Mouse (Mus musculus): ENCODE results near the gene Zfp653.
"Not testable (repeated sequence)": the region's sequence is repeated elsewhere in the genome, so short reads cannot be mapped to it uniquely, and the experiment has no call there.

Gene Zfp653

DNA sequence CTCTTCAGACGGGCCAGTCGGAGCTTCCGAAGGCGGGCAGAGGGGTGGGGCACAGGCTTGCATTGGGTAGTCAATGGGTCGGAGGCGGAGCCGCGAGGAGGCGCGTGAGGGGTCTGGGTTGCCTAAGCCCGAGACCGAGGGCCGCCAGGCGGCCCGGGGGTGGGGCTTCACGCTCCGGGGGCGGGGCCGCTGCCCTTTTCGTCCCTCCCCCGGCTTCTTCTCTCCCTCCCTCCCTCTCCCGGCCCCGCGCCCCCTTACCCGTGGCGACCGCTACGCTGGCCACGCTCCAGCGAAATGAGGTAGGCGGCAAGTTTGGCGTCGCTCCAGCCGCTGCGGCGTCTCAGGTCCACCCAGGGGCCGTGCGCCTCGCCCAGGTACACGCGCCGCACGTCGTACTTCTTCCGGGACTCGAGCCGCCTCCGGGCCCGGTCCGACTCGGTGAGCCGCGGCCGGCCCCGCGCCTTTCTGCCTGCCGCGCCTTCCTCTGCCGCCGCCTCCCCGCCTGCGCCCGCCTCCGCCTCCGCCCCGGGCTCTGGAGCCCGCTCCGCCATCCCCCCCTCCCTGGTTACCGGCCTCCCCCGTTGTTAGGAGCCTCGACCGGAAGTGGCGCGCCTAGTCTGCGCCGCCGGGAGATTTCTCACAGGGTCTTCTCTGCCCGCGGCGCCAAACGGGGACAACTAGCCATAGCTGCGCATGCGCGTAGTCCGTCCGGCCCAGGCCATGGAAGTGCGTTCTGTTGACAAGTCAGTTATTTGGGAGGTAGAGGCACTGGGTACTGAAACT lies at the start of gene Zfp653, which contains the start of gene Gm49318:
Zfp653 (minus strand) TSS at position 586 of the 783 bp plus-strand sequence.
Gm49318 (minus strand) TSS at position 469 of the 783 bp plus-strand sequence.
- DNase-seq, result peak; percentile 95 to 96

DNA sequence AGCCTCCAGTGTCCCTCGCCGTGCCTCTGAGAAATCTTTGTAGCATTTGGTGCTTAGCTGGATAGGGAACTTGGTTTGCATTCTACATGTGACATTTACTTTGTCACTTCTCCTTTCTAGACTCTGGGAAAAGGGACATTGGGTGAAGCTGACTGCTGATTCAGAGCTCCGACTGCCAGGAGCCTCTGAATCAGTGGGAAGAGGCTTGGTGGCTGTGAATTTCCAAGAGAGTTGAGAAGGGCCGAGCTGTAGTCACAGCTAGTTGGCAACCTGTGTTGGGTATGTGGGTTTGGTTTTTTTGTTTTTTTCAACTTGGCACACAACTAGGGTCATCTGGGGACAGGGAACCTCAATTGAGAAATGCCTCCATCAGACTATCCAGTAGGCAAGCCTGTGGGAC lies 48.4 kb upstream of the Zfp653 start:
- no peak for DNase-seq

DNA sequence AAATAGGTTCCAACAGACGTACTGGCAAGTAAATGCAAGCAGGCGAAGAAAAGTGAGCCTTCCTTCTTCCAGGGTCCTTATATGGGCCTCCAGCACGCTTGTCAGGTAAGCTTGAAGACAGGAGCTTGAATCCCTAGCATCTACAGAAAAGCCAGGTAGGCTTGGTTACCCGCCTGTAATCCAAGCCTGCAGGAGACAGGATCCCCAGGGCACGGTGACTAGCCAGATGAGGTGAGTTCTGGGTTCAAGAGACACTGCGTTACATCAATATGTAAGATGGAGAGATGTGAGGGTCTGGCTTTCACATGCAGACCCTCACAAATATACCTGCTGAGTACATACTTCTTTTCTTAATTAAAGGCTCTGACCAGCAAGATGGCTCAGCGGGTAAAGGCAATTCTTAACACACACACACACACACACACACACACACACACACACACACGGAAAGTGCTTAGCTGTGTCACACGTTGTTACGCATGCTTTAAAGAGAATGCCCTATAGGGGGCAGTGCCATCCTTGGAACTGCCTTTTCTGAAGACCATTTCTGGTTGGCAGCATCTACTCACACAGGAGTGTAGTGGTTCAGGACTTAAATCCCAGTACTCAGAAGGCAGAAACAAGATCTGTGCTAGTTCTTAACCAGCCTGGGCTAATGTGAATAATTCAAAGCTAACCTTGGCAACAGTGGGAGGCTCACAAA lies 46.7 kb upstream of the Zfp653 start:
- peak; percentile 83 to 84 for DNase-seq

DNA sequence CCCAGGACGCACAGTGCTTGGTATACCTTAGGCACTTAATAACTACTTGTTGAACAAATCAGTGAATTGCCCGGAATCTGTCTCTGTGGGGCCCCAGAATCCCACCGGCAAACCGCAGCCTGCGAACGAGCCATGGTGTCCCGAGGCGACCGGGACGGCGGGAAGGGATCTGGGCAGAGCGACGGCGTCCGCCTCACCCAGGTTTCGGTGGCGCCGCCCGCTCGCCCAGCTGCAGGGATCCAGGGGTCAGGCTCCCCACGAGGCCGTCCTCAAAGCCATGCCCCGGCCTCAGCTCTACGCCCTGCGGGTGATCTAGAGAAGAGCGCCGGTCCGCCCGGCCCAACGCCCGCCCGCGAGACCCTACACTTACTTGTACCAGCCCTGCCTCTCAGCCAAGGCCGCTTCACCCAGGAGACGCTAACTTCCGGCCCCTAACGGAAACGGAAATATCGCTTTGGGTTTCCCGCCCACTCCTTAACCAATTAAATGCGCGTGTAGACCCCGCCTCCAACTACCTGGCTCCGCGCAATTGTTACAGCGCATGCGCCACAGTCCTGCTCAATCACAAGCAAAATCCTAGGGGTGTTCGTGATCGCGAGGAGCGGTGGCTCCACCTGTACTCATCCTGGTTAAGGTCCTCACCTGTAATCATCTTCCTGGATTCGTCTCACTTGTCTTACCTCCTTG lies 45.7 kb upstream of the Zfp653 start, which contains the start of gene Elof1:
Elof1 (minus strand) TSS at position 433 of the 687 bp plus-strand sequence.
- DNase-seq, result peak; percentile 92 to 93

DNA sequence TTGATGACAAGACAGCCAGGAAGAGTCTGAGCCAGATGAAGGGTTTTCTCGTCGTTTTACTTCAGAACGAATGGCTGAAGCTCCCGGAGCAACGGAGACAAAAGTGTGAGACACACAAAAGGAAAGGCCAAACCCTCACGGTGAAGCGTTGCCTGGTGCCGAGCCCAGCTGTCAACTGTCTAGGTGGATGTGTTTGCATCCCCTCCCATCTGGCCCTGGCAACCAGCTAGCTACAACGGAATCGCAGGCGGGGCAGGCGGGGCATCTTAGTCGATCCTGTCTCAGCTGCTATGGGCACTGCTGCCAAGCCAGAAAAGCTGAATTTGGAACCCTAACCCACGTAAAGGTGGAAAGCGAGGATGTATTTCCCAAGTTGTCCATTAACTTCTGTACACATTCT lies 44.9 kb upstream of the Zfp653 start:
- no peak for DNase-seq

DNA sequence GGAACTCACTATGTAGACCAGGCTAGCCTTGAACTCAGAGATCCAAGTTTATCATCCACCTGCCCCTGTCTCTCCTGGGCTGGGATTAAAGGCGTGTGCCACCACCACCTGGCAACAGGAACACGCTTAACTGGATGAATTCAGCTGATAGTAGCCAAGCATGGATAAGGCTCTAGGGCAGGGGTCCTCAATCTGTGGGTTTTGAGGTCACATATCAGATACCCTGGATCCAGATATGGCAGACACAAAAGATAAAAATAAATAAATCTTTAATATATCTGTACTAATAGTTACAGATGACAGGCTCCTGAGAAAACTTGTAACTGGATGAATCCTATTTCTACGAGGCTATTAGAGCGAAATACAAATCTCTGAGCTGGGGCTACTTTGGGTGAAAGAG lies 44.5 kb upstream of the Zfp653 start:
- DNase-seq, result no peak

DNA sequence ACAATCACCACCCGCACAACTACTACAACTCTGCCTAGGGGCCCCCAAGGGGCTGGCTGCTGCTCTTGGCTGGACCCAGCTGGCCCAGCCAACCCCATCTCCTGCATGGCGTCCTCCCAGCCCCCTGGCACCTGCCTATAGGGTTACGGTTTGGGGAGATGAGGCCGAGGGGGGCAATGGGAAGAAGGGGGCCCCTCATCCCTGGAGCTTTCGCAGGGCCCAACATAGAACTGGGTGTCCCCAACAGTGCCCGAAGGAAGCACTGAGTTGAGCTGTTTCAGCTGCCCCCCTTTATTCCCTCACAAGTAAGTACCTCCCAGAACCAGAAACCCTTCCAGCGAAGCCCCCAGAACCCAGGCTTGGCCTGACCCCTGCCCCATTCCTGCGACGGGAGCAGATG lies 37.0 kb upstream of the Zfp653 start:
- DNase-seq, result no peak

DNA sequence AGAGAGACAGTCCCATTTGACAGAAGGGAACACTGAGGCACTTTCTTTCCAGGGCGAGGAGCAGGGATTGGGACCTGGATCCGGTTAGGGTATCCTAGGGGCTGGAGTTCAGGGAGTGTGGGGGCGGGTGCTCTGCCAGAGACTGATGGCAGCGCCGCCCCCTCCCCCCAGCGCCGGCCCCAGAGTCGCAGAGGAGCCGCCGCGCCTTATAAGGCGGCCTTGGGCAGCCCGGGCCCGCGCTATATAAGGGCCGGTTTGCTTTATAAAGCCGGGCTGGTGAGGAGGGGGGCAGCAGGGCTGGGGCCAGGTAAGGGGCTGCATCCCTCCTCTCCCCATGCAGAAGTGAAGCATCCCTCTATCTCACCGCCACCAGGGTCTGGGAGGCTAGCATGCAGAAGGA lies 28.7 kb upstream of the Zfp653 start:
- no peak for DNase-seq

DNA sequence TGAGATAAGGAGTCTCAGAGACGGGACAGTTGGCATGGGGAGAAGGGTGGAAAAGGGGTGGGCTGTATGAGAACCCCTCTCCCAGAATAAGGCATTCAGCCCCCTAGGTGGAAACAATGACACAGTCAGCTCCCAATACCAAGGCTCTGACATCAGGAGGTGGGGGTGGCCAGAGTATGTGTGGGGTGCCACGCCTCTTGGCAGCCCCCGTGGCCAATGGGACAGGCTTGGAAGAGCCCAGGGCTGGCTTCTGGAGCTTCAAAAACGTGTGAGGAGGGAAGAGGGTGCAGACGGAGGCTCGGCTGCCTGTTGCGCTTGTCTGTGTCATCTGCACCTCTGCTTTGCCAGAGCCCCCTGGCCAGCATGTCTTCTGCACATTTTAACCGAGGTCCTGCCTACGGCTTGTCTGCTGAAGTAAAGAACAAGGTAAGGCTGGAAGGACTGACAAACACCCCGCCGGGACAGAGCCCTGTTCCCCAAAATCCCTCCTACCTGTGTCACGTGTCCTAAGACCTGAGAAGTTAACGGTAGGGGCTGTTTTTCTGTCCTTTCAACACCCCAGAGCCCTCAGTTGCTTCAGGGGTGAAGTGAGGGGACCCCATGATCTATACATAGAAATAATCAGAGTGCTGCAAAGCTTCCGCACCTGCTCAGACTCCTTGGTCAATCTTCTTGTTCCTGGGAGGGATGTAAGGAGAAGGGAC lies 28.0 kb upstream of the Zfp653 start, which contains the start of gene Cnn1:
Cnn1 (plus strand) TSS at position 224 of the 704 bp plus-strand sequence.
- no peak for DNase-seq

DNA sequence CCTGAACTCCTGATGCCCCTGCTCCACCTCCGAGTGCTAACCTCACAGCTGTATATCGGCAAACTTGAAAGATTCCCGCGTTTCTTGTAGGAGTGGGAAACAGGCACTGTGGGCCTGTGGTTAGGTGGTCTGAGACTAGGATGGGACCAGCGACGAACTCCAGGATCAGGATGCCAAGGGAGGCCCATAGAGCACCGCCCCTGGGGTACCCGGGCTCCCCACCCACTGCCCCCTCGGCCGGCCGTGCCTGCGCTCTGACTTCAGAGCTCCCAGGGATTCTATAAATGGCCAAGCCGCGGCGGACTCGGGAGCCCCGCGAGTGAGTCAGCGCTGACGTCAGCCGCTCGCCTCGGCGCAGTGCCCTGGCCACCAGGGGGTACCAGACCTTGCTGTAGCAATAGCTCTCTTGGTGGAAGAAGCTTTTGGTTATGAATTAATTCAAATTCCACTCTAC lies 24.7 kb upstream of the Zfp653 start:
- peak; percentile 91 to 94 for DNase-seq

DNA sequence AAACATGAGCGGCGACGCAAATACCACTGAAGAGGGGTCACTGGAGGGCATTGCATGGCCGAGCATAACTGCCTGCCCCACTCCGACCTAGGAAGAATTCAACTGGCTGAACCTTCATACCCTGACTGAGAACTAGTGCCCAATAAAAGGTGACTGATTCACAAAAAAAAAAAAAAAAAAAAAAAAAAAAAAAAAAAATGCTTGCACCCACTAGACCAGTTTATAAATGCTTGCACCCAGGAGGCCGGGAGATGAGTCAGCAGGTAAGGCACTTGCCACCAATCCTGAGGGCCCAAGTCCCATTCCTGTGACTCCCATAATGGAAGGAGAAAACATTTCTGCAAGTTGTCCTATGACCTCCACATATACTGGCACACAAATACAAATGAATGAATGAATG lies 21.6 kb upstream of the Zfp653 start:
- no peak for DNase-seq

DNA sequence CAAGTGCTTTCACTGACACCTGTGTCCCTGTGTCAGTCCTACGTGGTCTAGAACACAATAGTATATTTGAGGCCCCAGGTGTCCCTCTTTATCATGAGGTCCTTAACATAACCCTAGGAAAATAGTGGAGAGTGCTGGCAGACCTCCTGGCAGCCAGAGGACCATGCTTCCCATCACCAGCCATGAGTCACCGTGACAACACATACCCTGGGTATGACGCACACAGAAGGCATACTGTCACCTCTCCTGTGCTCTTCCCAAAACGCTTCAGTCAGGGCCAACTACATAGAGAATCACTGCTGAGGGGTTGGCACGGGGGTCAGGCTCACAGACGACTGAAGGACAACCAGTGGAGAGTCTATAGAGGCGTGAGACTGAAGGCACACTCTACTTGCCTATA lies 18.8 kb upstream of the Zfp653 start:
- DNase-seq, result no peak

DNA sequence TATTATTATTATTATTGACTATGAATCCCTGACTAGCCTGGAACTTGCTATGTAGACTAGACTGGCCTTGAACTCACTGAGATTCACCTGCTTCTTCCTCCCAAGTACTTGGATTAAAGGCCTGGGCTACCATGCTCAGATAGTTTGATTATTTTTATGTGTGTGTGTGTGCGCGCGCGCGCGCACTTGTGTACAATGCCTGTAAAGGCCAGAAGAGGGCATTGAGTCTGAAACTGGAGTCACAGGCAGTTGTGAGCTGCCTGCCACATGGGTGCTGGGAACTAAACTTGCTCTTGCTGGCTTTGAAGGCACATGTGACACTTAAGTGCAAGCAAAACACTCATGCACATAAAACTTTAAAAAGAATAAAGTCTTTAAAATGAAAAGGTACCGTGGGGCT lies 18.1 kb upstream of the Zfp653 start:
- DNase-seq, result no peak

DNA sequence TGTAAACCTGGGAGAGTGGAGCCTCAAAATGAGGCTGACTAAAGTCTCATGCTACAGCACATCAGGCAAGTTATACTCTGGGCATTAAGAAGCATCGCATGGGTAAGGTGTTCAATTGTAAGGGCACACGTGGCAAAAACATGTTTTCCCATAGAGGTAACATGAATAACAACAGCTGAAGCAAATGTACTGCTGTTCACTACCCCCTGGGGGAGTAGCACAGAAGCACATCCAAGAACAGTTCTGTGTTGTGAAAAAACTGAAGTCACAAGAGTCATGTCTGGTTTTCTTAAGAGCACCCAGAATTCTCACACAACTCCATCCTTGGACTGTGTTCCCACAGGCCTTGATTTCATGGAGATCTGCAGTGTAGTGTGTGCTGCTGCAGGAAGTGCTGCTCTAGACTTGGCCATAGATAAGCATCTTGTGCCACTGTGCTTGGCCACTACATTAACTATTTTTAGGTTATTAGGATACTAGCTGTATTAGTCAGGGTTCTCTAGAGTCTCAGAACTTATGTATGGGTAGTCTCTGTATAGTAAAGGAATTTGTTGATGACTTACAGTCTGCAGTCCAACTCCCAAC lies 15.9 kb upstream of the Zfp653 start:
- DNase-seq, result peak in 1 of 2 experiments; percentile 12

DNA sequence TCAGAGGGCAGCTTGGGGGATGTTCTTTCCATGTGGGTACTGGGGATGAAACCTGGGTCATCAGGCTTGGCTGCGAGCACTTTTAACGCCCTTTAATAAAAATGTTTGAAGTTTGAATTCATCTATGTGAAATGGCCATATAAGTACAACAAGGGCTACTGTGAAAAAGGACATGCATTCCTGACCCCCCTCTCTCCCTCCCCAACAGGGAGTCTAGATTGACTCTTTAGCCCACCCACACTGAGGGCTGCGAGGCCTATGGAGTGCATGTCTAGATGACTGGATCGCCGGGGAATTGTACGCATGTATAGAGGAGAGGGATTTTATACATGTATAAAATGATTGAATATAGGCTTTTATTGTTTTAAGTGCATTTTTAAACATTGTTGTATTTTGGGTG lies 14.8 kb upstream of the Zfp653 start:
- DNase-seq, result no peak

DNA sequence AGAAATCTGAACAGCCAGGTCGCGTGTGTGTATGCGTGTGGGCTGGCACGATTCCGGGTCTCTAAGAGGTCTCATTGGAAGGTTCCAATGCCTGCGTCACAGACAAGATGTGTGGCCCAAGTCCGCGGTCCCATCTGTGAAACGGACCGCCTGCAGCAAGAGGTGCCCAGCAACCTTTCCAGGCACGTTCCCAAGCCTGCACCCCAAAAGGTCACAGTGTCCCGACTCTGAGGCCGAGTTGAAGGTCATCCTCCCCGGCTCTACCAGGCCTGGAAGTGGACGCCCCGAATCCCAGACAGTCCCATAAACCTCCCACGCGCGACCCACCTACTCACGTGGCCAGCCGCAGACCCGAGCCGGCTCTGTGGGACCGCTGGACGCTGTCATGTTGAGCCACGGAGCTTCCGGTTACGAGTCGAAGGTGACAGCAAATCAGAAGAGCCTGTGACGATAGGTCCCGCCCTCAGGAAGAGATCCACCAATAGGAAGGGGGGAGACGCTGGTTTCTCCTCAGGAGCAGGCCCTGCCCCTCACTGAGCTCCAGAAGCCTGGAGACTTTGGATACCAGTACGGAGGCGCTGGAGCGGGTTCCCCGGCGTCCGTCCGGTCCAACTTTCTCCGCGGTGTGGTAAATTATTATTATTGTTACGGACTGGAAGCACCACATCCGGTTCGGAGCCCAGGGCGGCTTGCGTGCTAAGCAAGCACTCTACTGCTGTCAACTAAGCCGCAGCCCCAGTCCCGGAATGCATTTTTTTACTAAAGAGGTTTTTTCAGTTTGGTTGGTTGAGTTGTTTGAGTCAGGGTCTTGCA lies 14.1 kb upstream of the Zfp653 start, which contains the start of gene Ecsit:
Ecsit (minus strand) TSS at position 417 of the 813 bp plus-strand sequence.
- peak; percentile 87 for DNase-seq

DNA sequence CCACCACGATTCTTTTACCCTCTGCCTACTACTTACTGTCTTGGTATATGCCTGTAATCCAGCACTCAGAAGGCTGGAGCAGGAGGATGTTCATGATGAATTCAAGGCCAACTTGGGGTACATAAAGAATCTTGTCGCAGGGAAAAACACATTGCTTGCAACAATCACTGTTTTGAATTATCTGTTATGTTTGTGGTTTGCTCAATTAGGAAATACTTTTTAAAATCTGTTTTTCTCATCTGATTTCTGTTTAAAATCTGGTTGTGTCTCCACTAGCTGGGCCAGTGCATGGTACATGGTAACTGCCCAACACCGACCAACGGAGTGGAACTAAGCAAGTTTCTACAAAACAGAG lies 13.5 kb upstream of the Zfp653 start:
- DNase-seq, result no peak

DNA sequence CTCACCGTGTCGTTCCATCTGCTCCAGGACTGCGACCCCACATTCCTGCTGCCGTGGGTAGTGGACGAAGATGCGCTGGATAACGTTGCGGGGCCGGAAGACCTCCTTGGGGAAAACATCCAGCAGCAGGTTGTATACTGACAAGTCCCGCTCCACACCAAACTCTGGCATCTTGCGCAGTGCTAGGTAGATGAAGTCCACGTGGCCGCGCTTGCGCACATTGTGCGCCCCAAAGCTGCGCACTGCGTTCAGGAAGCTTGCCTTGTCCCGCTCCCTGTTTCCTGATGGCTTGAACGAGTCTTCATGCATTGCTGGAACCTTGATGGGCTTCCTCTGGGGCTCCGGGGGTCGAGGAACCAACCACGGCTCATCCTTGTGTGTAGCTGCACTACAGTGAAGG lies 5.0 kb upstream of the Zfp653 start:
- DNase-seq, result no peak

DNA sequence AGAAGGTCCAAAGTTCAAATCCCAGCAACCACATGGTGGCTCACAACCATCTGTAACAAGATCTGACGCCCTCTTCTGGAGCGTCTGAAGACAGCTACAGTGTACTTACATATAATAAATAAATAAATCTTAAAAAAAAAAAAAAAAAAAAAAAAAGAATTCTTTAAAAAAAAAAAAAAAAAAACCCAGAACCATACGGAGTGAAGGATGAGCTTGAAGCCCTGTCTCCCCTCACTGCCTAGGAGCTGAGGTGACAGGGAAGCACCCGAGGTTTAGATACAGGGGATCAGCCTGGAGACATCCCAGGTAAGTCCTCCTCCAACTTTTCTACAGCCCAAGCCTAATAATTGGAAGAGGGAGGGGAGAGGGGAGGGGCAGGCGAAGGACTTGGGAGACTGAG lies 4.6 kb upstream of the Zfp653 start:
- DNase-seq, result not testable (repeated sequence)

DNA sequence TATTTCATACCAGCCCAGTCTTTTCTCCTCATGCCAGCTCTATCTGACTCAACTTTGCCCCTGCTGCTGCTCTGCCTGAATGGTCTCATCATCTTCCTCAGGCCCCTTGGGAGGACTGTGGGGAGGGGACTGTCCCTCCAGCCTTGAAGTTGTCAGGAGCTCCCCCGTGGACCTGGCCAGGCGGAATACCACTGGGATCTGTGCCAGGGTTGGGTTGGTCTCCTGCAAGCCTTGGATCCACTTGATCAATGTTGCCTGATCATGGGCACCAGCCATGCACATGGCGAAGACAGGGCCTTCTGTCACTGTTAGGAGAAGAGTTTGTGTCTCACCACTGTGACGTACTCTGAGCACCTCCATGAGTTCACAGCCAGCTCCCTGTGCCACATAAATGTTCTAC lies 1.1 kb upstream of the Zfp653 start:
- DNase-seq, result no peak

DNA sequence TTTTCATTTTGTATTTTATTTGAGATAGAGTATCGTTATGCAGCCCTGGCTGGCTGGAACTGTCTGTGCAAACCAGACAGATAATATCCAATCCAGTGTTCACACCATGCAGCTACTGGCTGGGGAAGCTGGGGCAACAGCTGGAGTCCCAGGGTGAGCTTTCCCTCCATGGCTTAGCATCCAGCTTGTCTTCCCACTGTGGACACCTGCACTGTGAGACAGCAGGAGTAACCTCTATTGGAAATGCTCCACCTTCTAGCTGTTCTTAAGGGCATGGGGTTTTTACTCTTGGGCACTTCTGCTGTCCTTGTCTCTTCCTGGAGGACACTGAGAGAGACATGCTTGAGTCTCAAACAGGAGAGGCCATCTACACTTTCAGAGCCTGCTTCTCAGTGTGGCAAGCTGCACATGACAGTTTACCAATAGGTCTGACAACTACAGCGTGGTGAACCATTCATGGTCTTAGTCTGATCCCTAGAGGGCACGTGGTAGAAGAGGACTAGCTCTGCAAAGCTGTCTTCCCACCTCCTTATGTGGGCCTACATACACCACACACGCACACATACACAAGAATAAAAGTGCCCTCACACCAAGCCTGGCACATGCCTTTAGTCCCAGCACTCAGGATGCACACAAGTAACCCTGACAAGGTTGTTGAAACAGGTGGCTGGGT lies 1.2 kb downstream of the Zfp653 start:
- DNase-seq, result no peak

Measured in B cell, adult 2 months (primary cell).